Mouse (Mus musculus): Measurements from ENCODE around the gene 4930544D05Rik.

4930544D05Rik gene

GRCm38 (mm10) chr11:70644564-70645103, 29.0 kb downstream of the 4930544D05Rik start:
- DNase-seq: no peak

DNA sequence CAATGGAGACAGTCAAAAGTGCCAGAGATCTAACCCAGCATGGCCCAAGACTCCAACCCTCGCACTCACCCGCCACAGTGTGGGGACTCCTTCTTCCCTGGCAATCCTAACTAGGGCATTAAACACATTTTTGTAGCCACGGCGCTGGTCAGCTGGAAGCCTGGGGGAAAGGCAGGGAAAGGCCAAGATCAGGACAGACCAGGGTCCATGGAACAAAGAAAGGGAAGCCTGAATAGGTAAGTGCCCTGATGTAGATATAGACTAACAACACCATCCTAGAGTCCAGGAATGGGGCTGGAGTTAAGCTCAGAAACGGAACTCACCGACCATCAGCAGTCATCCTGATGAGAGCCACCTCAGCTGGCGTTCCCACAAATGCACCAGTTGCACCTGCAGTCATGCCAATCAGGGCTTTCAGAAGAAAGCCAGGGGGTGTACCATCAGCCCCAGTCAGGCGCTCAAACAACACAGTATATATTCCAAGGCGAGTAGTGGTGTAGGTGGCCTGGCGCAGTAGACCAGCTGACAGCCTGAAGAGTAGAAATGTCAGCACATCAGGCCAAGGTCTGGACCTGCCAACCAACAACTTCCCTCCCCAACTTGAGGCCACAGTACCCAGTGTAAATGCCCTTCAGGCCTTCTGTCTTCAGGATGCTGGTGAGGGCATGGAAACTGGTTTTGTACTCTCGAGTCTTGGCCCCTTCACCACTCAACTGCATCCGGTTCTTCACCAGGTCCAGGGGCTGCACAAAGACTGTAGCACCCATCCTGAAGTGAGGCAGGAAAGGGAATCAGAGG, 30.0 kb downstream of the 4930544D05Rik start:
- no peak for DNase-seq

DNA sequence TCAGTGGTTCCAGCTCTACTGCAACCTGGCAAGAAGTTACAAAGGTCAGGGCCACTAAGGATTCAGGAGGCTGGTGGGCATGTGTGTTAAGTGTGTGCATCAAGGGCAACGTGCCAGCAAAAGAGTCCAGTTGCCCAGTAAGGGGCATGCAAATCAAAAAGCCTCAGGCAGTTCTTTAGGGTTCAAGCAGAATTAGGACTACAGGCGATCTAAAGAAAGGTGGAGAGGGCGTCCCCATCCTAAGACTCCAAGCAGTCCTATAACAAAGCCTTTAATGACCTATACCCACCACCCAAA, 30.6 kb downstream of the 4930544D05Rik start:
- peak; percentile 45 for DNase-seq

DNA sequence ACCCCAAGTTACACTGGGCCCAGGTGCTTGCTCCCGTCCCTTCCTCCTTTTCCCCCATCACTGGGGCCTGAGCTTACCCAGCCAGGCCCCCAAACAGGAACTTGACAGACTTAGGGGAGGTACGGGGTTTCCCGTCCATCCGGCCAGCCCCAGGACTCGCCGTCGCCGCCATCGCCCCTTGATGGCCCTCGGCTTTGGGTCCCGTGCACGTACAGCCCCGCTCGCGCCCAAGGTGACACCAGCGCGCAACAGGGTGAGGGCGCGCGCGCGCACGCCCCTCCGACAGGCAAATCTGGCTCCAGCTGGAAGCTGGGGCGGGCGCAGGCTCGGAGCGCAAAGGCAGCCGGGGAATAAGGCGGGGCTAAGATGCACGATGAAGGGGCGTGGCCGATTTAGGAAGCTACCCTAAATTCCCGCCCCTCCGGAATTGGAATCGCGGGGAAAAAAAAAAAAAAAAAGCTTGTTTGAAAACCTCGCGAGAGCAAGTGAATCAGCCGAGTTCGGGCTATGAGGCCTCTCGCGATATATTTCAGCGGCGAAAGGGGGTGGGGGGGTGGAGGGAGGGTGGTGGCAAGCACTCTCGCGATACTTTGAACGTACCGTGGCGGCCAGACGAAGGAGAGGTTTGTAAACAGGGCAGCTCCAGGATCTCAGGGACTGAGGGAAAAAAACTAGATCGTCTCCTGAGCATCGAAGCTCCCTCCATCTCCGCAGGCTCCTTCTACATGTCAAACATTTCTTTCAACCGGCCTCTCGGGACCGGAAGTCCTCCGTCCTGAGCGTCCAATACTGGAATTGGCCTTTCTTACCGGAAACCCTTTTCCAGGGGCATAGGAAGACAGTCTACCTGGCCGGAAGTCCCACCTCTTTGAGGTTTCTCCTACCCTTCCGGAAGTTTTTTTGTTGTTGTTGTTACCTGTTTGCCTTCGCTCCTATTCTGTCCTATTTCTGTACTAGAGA, 31.3 kb downstream of the 4930544D05Rik start, which contains the start of the genes Rnf167 and Slc25a11:
Gene Rnf167 (plus strand): TSS at position 545 of the 960 bp plus-strand sequence.
Gene Slc25a11 (minus strand): TSS at position 789 of the 960 bp plus-strand sequence.
- peak; percentile 96 for DNase-seq

DNA sequence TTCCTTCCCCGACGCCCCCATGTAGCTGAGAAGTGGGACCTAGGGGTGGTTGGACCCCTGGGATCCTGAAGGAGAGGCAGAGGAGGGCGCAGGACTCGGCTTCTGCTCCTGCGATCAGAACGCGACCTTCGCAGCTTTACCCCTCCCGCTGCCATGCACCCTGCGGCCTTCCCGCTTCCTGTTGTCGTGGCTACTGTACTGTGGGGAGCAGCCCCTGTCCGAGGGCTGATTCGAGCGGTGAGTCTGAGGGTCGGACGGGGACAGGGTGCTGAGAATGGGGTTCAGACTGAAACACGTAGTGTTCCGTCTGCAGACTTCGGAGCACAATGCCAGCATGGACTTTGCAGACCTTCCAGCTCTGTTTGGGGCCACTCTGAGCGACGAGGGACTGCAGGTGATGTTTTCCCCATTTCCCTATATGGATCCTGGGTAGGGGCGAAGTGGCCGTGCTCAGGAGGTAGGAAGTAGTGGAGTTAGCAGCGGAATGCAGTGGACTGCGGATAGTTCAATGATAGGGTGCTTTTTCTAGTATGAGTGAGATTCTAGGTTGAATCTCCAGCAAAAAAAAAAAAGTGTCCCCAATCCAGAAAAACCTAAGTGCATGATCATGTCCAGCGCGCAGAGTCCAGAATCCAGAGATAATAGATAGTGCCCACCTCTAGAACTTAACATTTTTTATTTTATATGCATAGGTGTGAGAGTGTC, 32.2 kb downstream of the 4930544D05Rik start:
- DNase-seq: peak; percentile 47

DNA sequence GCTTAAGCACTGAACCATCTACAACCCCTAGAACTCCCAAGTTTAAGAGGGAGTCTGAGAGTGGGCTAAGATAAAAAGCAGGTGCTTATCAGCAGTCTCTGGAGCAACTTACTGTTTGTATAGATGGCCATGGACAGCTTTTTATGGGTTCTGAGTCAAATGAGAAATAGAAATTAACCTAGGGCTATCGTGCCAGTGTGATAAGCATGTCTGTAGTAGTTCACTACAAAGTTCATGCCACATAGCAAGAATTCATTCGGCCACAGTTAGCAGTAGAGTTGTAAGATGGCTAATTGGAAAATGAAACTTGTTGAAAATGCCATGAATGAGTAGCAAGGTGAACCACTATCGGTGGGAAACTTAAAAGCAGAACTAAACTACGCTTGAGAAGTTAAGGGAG, 32.9 kb downstream of the 4930544D05Rik start:
- no peak for DNase-seq

DNA sequence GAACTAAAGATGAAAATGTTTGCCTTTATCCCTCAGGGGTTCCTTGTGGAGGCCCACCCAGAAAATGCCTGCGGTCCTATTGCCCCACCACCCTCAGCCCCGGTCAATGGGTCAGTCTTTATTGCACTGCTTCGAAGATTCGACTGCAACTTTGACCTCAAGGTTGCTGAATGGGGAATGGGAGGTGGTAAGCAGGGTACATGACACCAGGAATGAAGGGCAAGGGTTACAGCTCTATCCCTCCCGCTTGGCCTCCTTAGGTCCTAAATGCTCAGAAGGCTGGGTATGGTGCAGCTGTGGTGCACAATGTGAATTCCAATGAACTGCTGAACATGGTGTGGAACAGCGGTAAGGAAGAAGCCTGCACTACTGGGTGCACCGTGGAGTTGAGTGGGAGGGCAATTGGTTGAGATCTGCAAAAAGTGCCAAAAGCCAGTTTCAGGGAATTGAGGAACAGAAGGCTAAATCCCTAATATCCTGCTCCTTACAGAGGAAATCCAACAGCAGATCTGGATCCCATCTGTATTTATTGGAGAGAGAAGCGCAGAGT, 33.6 kb downstream of the 4930544D05Rik start:
- DNase-seq: no peak

GRCm38 (mm10) chr11:70650322-70651175, 34.9 kb downstream of the 4930544D05Rik start:
- no peak for DNase-seq

DNA sequence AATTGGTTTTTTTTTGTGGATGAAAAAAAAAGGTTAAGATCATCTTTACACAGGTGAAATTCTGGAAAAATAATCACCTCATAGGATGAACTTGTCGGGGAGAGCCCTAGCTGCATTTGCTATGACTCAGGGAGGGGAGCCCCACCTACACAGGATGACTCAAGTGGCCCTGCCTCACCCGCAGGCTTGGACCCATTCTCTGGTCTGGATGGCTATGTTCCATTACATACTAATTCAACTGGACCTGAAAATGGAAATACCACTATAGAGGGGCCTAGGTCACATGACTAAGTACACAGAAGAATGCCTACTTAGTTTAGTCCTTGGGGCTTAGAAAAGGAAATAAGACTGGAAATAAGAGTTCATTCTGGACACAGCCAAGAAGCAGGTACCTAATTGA, 35.7 kb downstream of the 4930544D05Rik start:
- DNase-seq: no peak

DNA sequence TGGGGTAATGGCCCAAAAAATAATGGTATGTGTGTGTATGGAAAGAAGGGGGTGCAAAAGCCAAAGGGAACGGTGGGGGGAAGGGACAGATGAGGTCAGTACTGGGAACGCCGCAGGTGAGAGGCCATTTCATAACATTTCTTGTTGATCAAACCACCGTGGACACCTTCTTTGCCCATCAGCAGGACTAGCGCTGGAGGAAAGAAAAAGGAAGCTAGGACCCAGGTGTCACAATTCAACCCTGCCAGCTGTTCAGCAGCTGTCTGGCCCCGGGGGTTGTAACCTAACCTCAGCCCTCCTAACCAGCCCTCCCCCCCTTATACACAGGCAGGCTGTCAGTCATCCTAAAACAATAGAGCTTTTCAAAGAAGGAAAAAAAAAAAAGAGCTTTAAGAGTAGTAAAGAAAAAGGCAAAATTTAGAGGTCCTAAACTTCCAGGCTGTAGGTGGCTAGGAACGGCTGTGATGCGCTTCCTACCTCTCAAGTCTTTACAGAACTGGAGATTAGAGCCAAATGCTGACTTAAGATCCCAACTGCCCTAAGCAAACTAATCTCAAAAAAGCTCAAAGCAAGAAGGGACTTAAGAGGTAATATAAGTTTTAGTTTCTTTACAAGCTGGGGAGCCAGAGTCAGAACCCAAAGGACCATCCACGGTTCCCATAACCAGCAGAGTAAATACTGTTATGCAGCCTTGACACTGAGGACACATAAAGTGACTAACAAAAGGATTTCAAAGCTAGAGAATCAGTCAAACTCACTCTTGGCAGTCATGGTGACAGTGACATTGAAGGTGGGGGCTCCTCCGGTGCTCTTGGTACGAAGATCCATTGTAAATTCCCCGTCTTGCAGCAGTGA, 36.6 kb downstream of the 4930544D05Rik start:
- no peak for DNase-seq

GRCm38 (mm10) chr11:70652884-70653344, 37.3 kb downstream of the 4930544D05Rik start:
- no peak for DNase-seq

DNA sequence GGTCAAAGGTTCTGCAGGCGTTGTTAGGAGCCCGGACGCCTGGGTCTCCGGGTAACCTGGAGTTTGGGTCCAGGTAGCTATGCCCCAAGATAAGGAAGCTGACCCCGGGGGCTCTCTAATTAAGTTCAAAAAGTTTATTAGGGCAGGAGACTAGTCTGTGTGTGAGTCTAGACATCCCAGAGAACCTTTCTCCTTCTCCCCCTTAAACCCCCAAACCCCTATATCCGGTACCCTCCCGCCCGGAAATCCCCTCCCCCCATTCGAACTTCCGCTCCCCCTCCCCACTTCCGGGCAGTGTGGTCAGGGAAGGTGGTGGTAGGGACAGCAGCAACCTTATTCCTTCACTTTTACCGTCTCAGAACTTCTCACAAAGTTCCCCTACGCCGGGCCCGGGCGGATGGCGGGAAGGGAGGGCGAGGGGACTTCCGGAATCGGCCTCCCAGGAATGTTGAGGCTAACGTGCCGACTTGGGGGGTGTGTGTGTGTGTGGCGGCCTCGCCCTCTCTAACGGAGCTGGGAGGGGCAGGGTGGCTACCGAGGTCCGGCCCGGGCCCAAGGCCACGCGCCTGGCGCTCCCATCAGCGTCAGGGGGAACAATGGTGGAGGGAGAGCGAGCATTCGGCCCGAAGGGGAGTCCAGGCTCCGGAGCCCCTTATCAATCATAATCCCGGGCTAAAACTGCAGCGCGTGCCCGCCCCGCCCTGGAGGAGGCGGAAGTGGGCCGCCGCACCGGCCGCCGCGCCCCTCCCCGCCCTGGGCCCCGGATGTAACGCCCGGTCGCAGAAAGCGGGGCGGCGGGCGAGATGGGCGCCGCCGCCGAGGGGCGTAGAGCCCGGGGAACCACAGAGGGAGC, 37.9 kb downstream of the 4930544D05Rik start:
- DNase-seq: peak; percentile 71

DNA sequence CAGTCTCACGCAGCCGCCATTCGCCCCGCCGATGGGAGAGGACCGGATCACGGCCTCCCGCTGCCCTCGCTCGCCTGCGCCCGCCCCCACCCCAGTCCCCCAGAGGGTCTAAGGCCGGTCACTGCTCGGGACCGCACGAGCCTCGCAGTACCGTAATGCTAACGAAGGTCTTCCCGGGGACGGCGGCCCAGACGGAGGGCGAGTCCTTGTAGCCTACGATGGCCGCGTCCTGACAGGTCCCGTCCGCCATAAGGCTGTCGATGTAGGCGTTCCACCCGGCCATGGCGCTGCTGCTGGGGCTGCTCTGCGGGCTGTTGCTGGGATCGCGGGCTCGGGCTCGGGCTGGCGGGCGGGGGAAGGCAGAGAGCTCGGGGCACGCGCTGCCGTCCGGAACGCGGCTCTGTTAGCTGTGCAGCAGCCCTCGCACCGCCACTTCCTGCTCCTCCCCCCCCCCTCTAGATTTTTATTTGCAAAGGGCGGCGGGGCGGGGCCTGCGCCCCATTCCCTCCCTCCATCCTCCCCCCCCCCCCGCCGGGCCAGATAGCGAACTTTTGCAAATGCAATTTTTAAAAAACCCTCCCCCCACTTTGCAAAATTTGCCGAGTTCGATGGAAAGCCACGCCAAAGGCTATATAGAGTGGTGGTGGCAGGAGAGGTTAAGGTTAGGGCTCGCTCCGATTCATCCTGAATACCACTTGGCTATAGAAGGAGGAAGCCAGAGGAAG, 38.7 kb downstream of the 4930544D05Rik start, which contains the start of gene Pfn1:
Gene Pfn1 (minus strand): TSS at position 447 of the 725 bp plus-strand sequence.
- peak; percentile 76 for DNase-seq

- peak; percentile 85 for DNase-seq
These were observed 39.4 kb downstream of the 4930544D05Rik start for GRCm38 (mm10) chr11:70654923-70655570.

GRCm38 (mm10) chr11:70655571-70656455, 40.2 kb downstream of the 4930544D05Rik start:
- DNase-seq: peak; percentile 67

DNA sequence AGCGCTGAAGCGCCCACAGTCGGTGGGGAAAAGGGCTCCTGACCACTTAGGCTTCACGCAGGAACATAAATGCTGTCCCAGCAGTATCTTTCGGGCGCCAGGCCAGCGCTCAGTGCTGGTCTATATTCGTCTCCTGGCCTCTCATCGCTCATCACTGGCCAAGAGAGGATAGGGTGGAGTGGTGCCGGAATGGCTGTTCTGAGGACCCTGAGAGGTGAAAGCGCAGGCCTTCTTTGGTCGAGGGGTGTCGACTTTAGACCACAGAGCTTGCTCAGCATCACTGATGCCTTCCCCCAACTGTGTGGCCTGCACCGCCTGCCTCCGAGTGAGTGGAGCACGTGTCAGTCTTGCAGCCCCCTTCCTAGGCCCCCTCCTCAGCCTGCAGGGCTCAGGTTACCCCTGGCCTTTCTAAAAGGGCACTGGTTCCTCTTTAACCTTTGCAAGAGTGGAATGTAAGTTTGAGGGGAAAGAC, 40.8 kb downstream of the 4930544D05Rik start:
- peak; percentile 41 for DNase-seq

GRCm38 (mm10) chr11:70656964-70657363, 41.3 kb downstream of the 4930544D05Rik start, which contains the start of gene Eno3:
Eno3 (plus strand) TSS chr11:70657202.
- no peak for DNase-seq

Measured in kidney, adult 18-20 months (tissue).